Mouse (Mus musculus) Muller cell, postnatal 12 days (primary cell): ENCODE results near the gene Yipf4.
"Not testable (repeated sequence)": the region's sequence is repeated elsewhere in the genome, so short reads cannot be mapped to it uniquely, and the experiment has no call there.

ENCODE experiments used
- DNase-seq: peaks from one replicate; pipeline ENCODE4 v3.0.0-alpha.2; 2015; ENCODE audit errors: inconsistent ontology term

Gene Yipf4

GRCm38 (mm10) chr17:74489024-74489900, at the start of gene Yipf4:
Gene Yipf4 (plus strand): TSS chr17:74489493.
- peak; percentile 96 for DNase-seq

- DNase-seq = no peak
These were observed 48.8 kb upstream of the Yipf4 start for GRCm38 (mm10) chr17:74440486-74440885.

- no peak for DNase-seq
These were observed 39.5 kb upstream of the Yipf4 start for GRCm38 (mm10) chr17:74449776-74450175.

GRCm38 (mm10) chr17:74453928-74454327, 35.4 kb upstream of the Yipf4 start:
- no peak for DNase-seq

DNA sequence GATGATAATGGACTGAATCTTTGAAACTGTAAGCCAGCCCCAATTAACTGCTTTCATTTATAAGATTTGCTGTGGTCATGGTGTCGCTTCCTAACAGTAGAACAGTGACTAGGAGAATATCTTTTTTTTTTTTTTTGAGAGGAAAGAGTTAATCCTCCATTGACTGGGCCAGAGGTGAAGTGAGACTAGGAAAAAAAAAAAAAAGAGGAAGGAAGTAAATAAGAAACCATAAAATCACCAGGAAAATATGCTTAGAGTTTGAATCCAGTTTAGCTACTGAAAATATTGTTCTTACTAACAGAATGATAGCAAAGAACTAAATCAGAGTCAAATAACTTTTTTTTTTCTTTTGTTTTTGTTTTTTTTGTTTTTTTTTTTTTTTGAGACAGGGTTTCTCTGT, 34.6 kb upstream of the Yipf4 start:
- no peak for DNase-seq

DNA sequence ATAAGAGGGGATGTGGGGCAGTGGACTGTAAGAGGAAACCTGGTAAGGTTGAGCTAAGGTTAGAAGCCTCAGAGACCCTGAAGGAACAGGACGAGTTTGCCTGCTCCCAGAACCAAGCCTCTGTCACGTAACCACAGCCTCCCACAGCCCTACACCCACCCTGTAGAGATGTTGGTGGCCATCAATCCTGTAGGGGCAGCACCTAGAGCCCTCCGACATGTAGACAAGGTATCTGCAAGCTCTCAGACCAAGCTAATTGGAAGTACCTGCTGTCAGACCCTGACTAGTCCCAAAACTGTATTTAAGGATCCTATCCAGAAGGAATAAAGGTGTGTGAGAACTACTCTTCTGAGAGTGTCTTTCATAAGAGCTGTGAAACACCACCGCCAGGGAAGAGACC, 33.9 kb upstream of the Yipf4 start:
- DNase-seq = no peak

DNA sequence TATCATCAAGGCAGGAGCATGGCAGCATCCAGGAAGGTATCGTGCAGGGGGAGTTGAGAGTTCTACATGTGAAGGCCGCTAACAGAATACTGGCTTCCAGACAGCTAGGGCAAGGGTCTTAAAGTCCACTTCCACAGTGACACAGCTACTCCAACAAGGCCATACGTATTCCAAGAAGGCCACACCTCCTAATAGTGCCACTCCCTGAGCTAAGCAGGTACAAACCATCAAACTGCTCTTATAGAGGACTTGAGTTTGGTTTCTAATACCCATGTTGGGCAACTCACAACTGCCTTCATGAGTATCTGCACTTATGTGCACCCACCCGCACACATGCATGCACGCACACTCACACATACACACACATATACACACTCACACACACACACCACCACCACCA, 32.5 kb upstream of the Yipf4 start:
- no peak for DNase-seq

DNA sequence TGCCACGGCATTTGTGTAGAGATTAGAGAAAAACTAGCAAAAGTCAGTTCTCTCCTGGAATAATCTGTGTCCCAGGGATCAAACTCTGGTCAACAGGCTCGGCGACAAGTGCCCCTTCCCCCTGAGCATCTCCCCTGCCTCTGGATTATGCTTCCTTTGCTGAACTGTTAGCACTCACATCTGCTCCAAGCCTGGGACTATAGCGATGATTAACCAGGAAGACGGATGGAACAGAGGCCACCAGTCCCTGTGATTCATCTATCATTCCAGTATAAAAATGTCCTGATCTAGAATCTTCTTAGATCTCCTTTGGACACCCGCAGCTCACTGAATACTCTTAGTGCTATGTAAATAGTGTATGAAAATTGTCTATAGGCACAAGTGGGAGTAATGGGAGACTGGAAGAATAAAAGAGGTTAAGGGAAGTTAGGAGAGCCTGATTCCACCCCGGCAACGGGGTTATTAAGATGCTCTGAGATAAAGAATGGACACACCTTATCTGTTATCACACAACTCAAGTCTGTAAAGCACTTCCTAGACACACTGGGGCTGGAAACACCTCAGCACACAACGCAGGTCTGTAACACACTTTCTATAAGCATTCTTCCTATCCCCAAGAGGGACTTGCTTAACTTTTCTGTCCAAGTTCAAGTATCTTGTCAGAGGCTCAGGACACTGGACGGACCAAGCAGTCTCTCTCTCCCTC, 31.2 kb upstream of the Yipf4 start:
- no peak for DNase-seq

DNA sequence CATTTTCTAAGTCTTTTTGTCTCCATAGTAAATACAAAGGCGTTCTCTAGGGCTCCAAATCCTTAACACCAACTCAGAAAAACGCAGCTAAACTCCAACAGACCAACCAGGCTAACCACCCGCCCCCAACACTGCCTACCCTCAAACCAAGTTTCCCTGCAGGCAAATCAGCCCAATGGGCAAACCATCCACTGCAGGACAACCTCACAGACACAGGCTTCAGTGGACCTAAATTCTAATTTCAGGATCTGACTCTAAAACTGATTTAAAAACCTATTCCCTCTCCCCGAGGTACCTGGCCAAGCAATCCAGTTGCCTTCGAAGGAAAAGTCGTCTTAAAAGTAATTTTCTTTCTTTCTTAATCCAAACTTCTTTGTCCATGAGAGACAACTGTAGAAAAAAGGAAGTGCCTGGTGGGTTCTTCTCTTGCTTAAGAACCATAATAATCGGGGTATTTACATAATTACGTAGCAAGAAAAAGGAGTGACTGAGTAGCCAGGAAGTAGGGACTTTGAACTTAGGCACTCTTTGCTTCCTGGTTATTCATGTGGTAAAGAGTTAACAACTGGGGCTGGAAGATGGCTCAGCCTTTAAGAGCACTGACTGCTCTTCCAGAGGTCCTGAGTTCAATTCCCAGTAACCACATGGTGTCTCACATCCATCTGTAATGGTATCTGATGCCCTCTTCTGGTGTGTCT, 30.4 kb upstream of the Yipf4 start, which contains the start of gene Nlrc4:
Gene Nlrc4 (minus strand): TSS at position 432 of the 698 bp plus-strand sequence.
- DNase-seq = no peak

GRCm38 (mm10) chr17:74463510-74463909, 25.8 kb upstream of the Yipf4 start:
- no peak for DNase-seq

DNA sequence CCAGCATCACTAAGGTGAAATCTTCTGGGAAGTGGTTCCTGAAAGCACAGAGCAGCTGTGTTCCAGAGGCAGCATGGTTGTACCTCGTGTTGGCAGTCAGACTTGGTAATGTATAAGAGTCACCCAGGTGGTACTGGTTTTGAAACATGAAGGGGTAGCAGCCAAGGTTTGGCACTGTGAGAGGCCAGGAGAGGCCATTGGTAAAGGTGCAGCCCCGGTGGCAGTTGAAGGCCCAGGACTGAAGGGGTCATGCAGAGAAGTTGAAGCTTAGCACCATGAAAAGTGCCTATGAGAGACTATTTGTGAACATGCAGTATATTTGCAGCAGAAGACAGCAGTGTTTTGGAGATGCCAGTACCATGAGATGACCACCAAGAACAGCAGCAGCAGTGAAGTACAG, 21.3 kb upstream of the Yipf4 start:
- not testable (repeated sequence) for DNase-seq

DNA sequence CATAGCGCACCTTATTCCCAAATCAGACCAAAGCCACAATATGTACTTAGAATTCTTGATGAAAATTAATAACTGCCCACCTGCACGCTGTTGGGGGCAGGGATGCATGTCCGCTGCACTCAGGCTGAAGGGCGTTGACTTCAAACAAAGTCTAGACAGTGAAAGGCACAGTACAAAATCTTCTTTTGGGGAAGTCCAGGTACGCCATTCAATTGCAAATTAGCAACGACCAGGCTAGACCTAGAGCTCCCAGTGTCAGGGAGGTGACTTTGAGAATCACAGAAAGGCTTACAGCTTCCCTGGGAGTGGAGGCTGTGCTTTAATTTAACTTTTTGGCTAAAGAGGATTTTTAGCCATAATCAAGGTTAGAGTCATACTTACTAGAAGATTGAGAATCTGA, 19.2 kb upstream of the Yipf4 start:
- DNase-seq = not testable (repeated sequence)

DNA sequence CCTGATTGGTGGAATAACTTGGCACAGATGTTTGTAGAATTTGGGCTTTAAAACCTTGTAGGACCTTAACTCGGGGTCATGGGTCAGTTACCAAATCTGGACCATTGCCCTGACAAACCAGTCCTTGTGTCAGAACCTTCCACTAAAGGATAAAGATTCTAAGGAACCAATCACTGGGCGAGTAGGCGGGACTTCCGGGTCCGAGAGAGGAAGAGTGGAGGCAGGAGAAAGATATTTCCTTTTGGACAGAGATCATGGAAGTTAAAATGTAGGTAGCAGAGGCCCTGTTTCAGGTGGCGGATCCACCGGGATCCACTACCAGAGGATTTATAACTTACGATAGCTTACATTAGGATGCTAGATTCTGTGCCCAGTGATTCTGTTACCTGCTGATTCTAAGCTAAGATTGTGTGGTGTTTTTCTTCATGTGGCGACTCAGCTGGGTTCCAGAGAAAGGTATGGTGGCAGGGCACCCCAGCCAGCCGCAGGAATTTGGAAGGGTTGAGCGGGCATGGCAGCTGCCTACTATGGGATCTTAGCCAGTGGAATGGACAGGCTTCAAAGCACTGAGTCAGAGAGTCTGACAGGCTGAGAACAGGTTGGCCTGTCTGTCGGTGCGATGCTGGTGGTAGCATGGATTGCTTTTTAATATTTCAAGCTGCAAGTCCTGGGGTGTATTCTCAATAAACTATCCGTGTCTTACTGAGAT, 8.8 kb upstream of the Yipf4 start:
- DNase-seq = peak; percentile 2

- DNase-seq = no peak
These were observed 568 bp downstream of the Yipf4 start for GRCm38 (mm10) chr17:74489901-74490220.

DNA sequence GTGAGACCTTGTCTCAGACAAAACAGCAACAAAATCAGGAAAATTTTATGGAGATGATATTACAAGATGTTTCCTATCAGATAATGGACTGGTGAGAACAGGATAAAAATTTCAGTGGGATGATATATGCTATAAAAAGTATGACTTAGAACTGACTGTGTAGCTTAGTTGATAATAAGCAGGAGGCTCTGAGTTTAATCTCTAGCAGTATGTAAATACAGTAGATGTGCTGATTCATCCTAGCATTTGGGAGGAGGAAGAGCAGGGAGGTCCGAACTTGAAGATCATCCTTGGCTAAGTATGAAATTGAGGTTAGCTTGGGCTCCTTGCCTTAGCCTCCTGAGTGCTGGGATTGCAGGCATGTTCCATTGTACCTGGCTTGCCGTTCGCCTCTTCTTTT, 2.3 kb downstream of the Yipf4 start:
- DNase-seq = no peak

DNA sequence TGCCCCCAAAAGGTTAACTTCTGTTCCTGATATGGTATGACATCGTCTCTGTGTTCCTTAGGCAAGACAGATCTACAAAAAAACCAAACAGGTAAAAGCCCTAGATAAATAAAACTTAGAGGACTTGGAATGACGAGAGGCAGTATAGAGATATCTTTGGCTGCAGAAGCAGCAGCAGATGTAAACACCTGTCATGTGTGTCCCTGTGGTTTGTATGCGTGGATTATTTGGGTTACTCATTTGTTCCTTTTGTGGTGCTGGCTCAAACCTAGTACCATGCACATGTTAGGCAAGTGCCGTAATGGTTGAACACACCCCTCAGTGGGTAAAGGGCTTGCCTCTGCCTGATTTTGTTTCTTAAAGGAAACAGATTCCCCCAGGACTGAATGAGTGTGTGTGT, 10.9 kb downstream of the Yipf4 start:
- DNase-seq = no peak

- DNase-seq = no peak
These were observed 11.8 kb downstream of the Yipf4 start for GRCm38 (mm10) chr17:74501085-74501484.

- DNase-seq = no peak
These were observed 18.6 kb downstream of the Yipf4 start for GRCm38 (mm10) chr17:74507934-74508333.

- no peak for DNase-seq
These were observed 19.3 kb downstream of the Yipf4 start for GRCm38 (mm10) chr17:74508600-74508999.

- DNase-seq = no peak
These were observed 23.0 kb downstream of the Yipf4 start for GRCm38 (mm10) chr17:74512308-74512707.

DNA sequence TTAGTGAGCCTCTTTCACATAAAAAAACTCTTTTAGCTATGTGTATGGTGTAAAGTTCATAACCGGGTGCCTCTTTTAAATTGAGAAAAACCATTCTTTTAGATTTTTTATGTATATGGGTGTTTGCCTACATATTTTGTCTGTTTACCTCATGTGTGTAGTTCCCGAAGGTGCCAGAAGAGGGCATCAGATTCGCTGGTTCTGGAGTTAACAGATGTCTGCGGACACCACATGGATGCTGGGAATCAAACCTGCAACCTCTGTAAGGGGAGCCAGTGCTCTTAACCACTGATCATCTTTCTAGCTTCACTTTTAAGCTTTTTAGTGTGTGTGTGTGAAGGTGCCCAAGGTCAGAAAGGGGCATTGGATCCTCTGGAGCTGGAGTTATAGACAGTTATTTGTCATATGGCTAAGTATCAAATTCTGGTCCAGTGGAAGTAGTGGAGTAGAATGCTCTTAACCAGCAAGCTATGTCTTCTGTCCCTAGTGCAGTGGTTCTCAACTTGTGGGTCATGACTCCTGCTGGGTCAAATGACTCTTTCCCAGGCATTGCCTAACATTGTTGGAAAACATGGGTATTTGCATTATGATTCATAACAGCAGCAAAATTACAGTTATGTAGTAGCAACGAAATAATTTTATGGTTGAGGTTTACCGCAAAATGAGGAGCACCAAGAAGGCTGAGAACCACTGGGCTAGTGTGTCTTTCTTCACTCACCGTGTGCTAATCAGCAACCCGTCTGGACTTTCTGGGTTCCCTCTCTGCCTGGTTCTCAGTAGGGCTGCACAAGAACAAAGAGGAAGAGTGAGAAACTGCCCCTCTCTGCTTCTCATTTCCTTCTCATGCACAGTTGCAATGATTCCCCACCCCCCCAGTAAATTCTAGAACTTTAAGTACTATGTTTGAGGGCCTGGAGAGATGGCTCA, 33.8 kb downstream of the Yipf4 start:
- no peak for DNase-seq
